Mouse (Mus musculus) NIH3T3 (cell line): Measurements from ENCODE around the gene Vmn2r50.
"Not testable (repeated sequence)": the region's sequence is repeated elsewhere in the genome, so short reads cannot be mapped to it uniquely, and the experiment has no call there.

Experiments
- DNase-seq: peaks from one replicate; pipeline ENCODE4 v3.0.0-alpha.2; 2012; ENCODE audit warnings: low read depth

Gene Vmn2r50

DNA sequence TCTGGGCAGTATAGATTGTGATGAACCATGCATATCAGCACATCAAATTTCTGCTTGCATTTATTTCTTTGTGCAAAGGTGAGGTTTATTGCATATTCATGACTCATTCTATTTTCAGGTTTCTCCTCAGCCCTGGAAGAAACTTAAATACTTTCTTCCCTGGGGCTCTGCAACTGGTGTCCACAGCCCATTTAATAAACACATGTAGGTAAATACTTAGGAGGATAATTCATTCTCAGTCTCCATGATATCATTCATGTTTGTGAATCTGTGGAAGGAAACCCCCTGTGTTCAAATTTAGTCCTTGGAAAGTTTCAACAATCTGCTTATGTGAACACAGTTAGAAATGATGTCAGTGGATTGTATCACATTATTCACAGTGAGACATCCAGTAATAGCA is at the start of gene Vmn2r50:
Gene Vmn2r50, minus strand, starts transcription at position 101 of the 400 bp plus-strand sequence.
- DNase-seq: not testable (repeated sequence)

DNA sequence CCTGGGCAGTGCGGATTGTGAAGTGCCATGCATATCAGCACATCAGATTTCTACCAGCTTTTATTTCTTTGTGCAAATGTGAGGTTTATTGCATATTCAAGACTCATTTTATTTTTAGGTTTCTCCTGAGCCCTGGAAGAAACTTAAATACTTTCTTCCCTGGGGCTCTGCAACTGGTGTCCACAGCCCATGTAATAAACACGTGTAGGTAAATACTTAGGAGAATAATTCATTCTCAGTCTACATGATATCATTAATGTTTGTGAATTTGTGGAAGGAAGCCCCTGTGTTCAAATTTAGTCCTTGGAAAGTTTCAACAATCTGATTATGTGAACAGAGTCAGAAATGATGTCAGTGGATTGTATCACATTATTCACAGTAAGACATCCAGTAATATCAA is 60.9 kb downstream of the Vmn2r50 start, which contains the start of gene Vmn2r49:
Gene Vmn2r49, minus strand, starts transcription at position 101 of the 400 bp plus-strand sequence.
- DNase-seq: not testable (repeated sequence)
